Mouse (Mus musculus): ENCODE data around the gene Olfr38. TPM values are rescaled to one million over a fixed set of nuclear protein-coding genes. Genes with fewer than 3 reads are reported as not detected.

Gene Olfr38
- polyA plus RNA-seq, 1 experiment from 2014 or later: not detected

- H3K4me1 ChIP-seq: no peaks in the 10 kb centered on the region
- no peak within 1 kb of the TSS for H3K4me3 ChIP-seq (replicated peaks)
- no peak for ATAC-seq (ENCODE audit: insufficient read depth, low FRiP score, low read depth)
- 87% methylated on average over 1 of the region's 1 CpGs for WGBS
- H3K4me2 ChIP-seq: no peak within 1 kb of the TSS
- H3K9me3 ChIP-seq: no peaks in the 10 kb centered on the region
- H3K27me3 ChIP-seq (replicated peaks): no peaks in the 10 kb centered on the region
- no peak within 1 kb of the TSS for H3K27ac ChIP-seq
- no peak within 1 kb of the TSS for H3K9ac ChIP-seq
- H3K36me3 ChIP-seq: no peaks in the 10 kb centered on the region
Measured at GRCm38 (mm10) chr6:42811639-42812038, 55.4 kb downstream of the Olfr38 start, which contains the start of gene Olfr450. TSS of gene Olfr450 (plus strand) at chr6:42811939.

Other genes with a start within 250 kb of the Olfr38 start
- 0.09 TPM in 1 of 2 replicates, not detected in the other for gene Olfr455, start 208.8 kb upstream of the Olfr38 start, polyA plus RNA-seq (2015; fragmentation: Nextera tagmentation; extraction: Ambion mirVana)
- gene Tcaf3, start 158.7 kb upstream of the Olfr38 start, polyA plus RNA-seq (2015; fragmentation: Nextera tagmentation; extraction: Ambion mirVana): not detected in 2 replicates
- 9.5 and 11.9 TPM in 2 replicates for gene Tcaf2, start 111.2 kb upstream of the Olfr38 start, polyA plus RNA-seq (2015; fragmentation: Nextera tagmentation; extraction: Ambion mirVana)
- gene Tcaf1, start 46.3 kb upstream of the Olfr38 start, polyA plus RNA-seq (2015; fragmentation: Nextera tagmentation; extraction: Ambion mirVana): 65.7 and 68.9 TPM in 2 replicates
- not detected in 2 replicates for gene Olfr453, start 17.0 kb upstream of the Olfr38 start, polyA plus RNA-seq (2015; fragmentation: Nextera tagmentation; extraction: Ambion mirVana)
- not detected in 2 replicates for gene Olfr452, start 28.7 kb downstream of the Olfr38 start, polyA plus RNA-seq (2015; fragmentation: Nextera tagmentation; extraction: Ambion mirVana)
- gene Olfr450, start 55.5 kb downstream of the Olfr38 start, polyA plus RNA-seq (2015; fragmentation: Nextera tagmentation; extraction: Ambion mirVana): not detected in 2 replicates
- gene Olfr449, start 78.0 kb downstream of the Olfr38 start, polyA plus RNA-seq (2015; fragmentation: Nextera tagmentation; extraction: Ambion mirVana): not detected in 2 replicates
- gene Olfr448, start 134.0 kb downstream of the Olfr38 start, polyA plus RNA-seq (2015; fragmentation: Nextera tagmentation; extraction: Ambion mirVana): not detected in 2 replicates
- not detected in 2 replicates for gene Olfr447, start 152.5 kb downstream of the Olfr38 start, polyA plus RNA-seq (2015; fragmentation: Nextera tagmentation; extraction: Ambion mirVana)
- gene Olfr446, start 165.0 kb downstream of the Olfr38 start, polyA plus RNA-seq (2015; fragmentation: Nextera tagmentation; extraction: Ambion mirVana): not detected in 2 replicates
- gene Olfr444, start 192.7 kb downstream of the Olfr38 start, polyA plus RNA-seq (2015; fragmentation: Nextera tagmentation; extraction: Ambion mirVana): not detected in 2 replicates

Measured in stomach, embryonic 15.5 days (tissue).